Mouse (Mus musculus): ENCODE results near the gene Pecam1. TPM values are rescaled to one million over a fixed set of nuclear protein-coding genes. Genes with fewer than 3 reads are reported as not detected.

Gene Pecam1
- polyA plus RNA-seq, 1 experiment from 2014 or later = 14.8 TPM

DNA sequence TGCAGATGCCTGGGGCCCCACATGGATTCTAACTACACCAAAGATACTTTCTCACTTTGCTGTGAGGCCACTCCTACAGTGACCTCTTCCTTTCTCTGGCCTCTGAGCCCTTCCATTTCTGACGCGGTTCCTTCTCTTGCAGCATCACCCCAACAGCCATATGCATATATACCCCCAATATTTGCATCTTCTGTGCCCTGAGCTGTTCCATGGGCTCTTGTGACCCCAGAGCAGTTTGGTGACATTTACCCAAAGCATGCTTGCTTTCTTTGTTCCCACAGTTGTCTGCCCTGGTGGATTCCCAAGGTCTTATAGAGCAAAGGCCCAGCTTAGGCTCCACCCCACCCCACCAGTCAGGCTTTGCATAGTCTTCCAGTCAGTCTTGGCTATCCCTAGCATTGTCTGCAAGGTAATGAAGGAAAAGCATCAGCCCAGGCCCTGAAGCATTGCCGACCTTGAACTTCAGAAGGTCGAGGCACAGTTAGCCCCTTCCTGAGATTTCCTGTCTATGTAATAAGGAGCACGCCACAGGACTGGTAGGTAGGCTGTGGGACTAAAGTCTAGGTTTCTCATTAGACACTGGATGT is 77.4 kb downstream of the Pecam1 start:
- 91% methylated on average over 5 of the region's 5 CpGs for WGBS
- ATAC-seq (ENCODE audit: low FRiP score, low TSS enrichment) = no peak
- H3K27ac ChIP-seq (replicated peaks; ENCODE audit: low read depth, low read length) = no peak overlapping the region
- DNase-seq = no peak
- H3K4me3 ChIP-seq (replicated peaks; ENCODE audit: low read depth, low read length) = no peak overlapping the region
- H3K36me3 ChIP-seq (ENCODE audit: control insufficient read depth, insufficient read depth, low read length) = no peaks in the 10 kb centered on the region
- no peaks in the 10 kb centered on the region for H3K27me3 ChIP-seq (ENCODE audit: control insufficient read depth, insufficient read depth, low read length)
- no peaks in the 10 kb centered on the region for H3K9me3 ChIP-seq (ENCODE audit: control insufficient read depth, low read length)
- H3K9ac ChIP-seq (replicated peaks; ENCODE audit: low read length) = no peak overlapping the region
- peaks cover 25% of the 10 kb centered on the region for H3K4me1 ChIP-seq (ENCODE audit: control insufficient read depth, insufficient read depth, low read length)
- H3K4me2 ChIP-seq (ENCODE audit: low read length) = no peak overlapping the region

GRCm38 (mm10) chr11:106671801-106672200 is 78.6 kb downstream of the Pecam1 start:
- WGBS = 89% methylated on average over 8 of the region's 8 CpGs
- no peak overlapping the region for H3K27ac ChIP-seq (replicated peaks; ENCODE audit: low read depth, low read length)
- no peak for ATAC-seq (ENCODE audit: low FRiP score, low TSS enrichment)

DNA sequence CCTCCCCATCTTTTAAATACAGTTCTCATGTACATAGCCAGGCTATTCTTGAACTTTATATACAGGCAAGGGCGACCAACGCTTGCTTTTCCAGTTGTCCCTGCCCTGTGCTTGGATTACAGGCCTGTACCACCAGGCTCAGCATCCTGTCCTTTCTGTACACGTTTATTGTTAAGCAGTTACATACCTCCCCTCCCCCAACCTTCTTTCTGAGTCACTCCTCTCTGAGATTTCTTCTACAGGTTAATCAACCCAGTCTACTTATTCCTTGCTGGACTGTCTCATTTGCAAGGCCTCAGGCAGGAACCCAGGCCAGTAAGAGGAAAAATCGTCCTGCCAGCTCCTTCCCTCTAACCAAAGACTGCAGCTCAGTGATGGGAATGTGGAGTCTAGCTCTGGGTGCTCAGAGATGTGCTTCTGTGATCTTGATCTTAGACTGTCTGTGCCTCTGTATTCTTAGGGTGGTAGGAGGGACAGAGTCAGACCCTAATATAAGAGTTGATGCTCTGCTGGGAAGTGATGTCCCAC is 79.4 kb downstream of the Pecam1 start:
- Histone ChIP-seq H3K27me3 (ENCODE audit: control insufficient read depth, insufficient read depth, low read length) (no peaks in the 10 kb centered on the region), H3K9me3 (ENCODE audit: control insufficient read depth, low read length) (no peaks in the 10 kb centered on the region), H3K4me3 (replicated peaks; ENCODE audit: low read depth, low read length) (no peak overlapping the region), H3K9ac (replicated peaks; ENCODE audit: low read length) (no peak overlapping the region), H3K4me1 (ENCODE audit: control insufficient read depth, insufficient read depth, low read length) (peaks cover 25% of the 10 kb centered on the region), H3K36me3 (ENCODE audit: control insufficient read depth, insufficient read depth, low read length) (no peaks in the 10 kb centered on the region), H3K4me2 (ENCODE audit: low read length) (no peak overlapping the region), H3K27ac (replicated peaks; ENCODE audit: low read depth, low read length) (no peak overlapping the region)
- ATAC-seq (ENCODE audit: low FRiP score, low TSS enrichment) (no peak), DNase-seq (no peak)
- WGBS = 80% methylated on average over 4 of the region's 4 CpGs

More at GRCm38 (mm10) chr11:106671801-106672200, 78.6 kb downstream of the Pecam1 start:
- Histone ChIP-seq H3K9ac (replicated peaks; ENCODE audit: low read length) (no peak overlapping the region), H3K9me3 (ENCODE audit: control insufficient read depth, low read length) (no peaks in the 10 kb centered on the region), H3K4me1 (ENCODE audit: control insufficient read depth, insufficient read depth, low read length) (peaks cover 25% of the 10 kb centered on the region), H3K36me3 (ENCODE audit: control insufficient read depth, insufficient read depth, low read length) (no peaks in the 10 kb centered on the region), H3K4me3 (replicated peaks; ENCODE audit: low read depth, low read length) (no peak overlapping the region), H3K27me3 (ENCODE audit: control insufficient read depth, insufficient read depth, low read length) (no peaks in the 10 kb centered on the region), H3K4me2 (ENCODE audit: low read length) (no peak overlapping the region)
- no peak for DNase-seq

- H3K4me2 ChIP-seq (ENCODE audit: low read length) = no peak overlapping the region
- H3K9ac ChIP-seq (replicated peaks; ENCODE audit: low read length) = no peak overlapping the region
- DNase-seq = no peak
- 65% methylated on average over 3 of the region's 3 CpGs for WGBS
- no peaks in the 10 kb centered on the region for H3K9me3 ChIP-seq (ENCODE audit: control insufficient read depth, low read length)
- H3K27me3 ChIP-seq (ENCODE audit: control insufficient read depth, insufficient read depth, low read length) = no peaks in the 10 kb centered on the region
- no peak overlapping the region for H3K4me3 ChIP-seq (replicated peaks; ENCODE audit: low read depth, low read length)
- H3K27ac ChIP-seq (replicated peaks; ENCODE audit: low read depth, low read length) = no peak overlapping the region
- ATAC-seq (ENCODE audit: low FRiP score, low TSS enrichment) = no peak
- no peaks in the 10 kb centered on the region for H3K36me3 ChIP-seq (ENCODE audit: control insufficient read depth, insufficient read depth, low read length)
- H3K4me1 ChIP-seq (ENCODE audit: control insufficient read depth, insufficient read depth, low read length) = peaks cover 21% of the 10 kb centered on the region
Measured at GRCm38 (mm10) chr11:106670266-106670665, 80.2 kb downstream of the Pecam1 start.

- 13% methylated on average over 6 of the region's 9 CpGs for WGBS
- no peak overlapping the region; the same call in 1 of the 2 replicates for H3K9ac ChIP-seq (replicated peaks; ENCODE audit: low read length)
Measured at GRCm38 (mm10) chr11:106669873-106670173, 80.6 kb downstream of the Pecam1 start.

GRCm38 (mm10) chr11:106669102-106669872 is 81.1 kb downstream of the Pecam1 start:
- no peak overlapping the region for H3K27ac ChIP-seq (replicated peaks; ENCODE audit: low read depth, low read length)
- H3K27me3 ChIP-seq (ENCODE audit: control insufficient read depth, insufficient read depth, low read length) = no peaks in the 10 kb centered on the region
- no peaks in the 10 kb centered on the region for H3K9me3 ChIP-seq (ENCODE audit: control insufficient read depth, low read length)
- DNase-seq (no peak), ATAC-seq (ENCODE audit: low FRiP score, low TSS enrichment) (no peak)
- 26% methylated on average over 8 of the region's 8 CpGs for WGBS
- no peaks in the 10 kb centered on the region for H3K36me3 ChIP-seq (ENCODE audit: control insufficient read depth, insufficient read depth, low read length)
- no peak overlapping the region; the same call in 1 of the 2 replicates for H3K9ac ChIP-seq (replicated peaks; ENCODE audit: low read length)
- H3K4me3 ChIP-seq (replicated peaks; ENCODE audit: low read depth, low read length) = no peak overlapping the region
- H3K4me1 ChIP-seq (ENCODE audit: control insufficient read depth, insufficient read depth, low read length) = peaks cover 11% of the 10 kb centered on the region
- H3K4me2 ChIP-seq (ENCODE audit: low read length) = no peak overlapping the region

More at GRCm38 (mm10) chr11:106669873-106670173, 80.6 kb downstream of the Pecam1 start:
- H3K27me3 ChIP-seq (ENCODE audit: control insufficient read depth, insufficient read depth, low read length) = no peaks in the 10 kb centered on the region
- DNase-seq (no peak), ATAC-seq (ENCODE audit: low FRiP score, low TSS enrichment) (no peak)
- H3K9me3 ChIP-seq (ENCODE audit: control insufficient read depth, low read length) = no peaks in the 10 kb centered on the region
- H3K27ac ChIP-seq (replicated peaks; ENCODE audit: low read depth, low read length) = no peak overlapping the region
- H3K4me3 ChIP-seq (replicated peaks; ENCODE audit: low read depth, low read length) = no peak overlapping the region
- no peaks in the 10 kb centered on the region for H3K36me3 ChIP-seq (ENCODE audit: control insufficient read depth, insufficient read depth, low read length)
- H3K4me2 ChIP-seq (ENCODE audit: low read length) = no peak overlapping the region
- peaks cover 16% of the 10 kb centered on the region for H3K4me1 ChIP-seq (ENCODE audit: control insufficient read depth, insufficient read depth, low read length)

DNA sequence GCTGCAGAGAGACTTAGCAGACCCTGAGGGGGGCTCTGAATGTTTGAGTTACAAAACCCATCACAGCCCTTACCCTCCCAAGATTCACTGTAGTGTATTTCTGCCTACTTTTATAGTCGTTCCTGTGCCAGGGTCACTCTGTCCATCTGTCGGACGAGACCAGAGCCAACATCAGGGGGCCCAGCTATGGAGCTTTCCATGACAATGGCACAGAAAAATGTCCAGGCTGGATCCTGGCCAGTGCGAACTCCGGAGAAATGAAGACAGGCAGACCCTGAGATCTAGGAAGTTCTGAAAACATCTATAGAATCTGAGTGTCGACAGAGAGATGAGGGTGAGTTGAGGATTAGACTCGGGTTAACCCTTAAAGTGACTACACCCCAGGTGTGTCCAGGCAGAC is 82.1 kb downstream of the Pecam1 start:
- WGBS = 61% methylated on average over 7 of the region's 7 CpGs
- DNase-seq (no peak), ATAC-seq (ENCODE audit: low FRiP score, low TSS enrichment) (no peak)
- no peak overlapping the region for H3K9ac ChIP-seq (replicated peaks; ENCODE audit: low read length)
- H3K27me3 ChIP-seq (ENCODE audit: control insufficient read depth, insufficient read depth, low read length) = no peaks in the 10 kb centered on the region
- peaks cover 6% of the 10 kb centered on the region for H3K4me1 ChIP-seq (ENCODE audit: control insufficient read depth, insufficient read depth, low read length)
- no peak overlapping the region for H3K4me2 ChIP-seq (ENCODE audit: low read length)
- H3K27ac ChIP-seq (replicated peaks; ENCODE audit: low read depth, low read length) = no peak overlapping the region
- H3K36me3 ChIP-seq (ENCODE audit: control insufficient read depth, insufficient read depth, low read length) = no peaks in the 10 kb centered on the region
- H3K4me3 ChIP-seq (replicated peaks; ENCODE audit: low read depth, low read length) = no peak overlapping the region
- H3K9me3 ChIP-seq (ENCODE audit: control insufficient read depth, low read length) = no peaks in the 10 kb centered on the region

DNA sequence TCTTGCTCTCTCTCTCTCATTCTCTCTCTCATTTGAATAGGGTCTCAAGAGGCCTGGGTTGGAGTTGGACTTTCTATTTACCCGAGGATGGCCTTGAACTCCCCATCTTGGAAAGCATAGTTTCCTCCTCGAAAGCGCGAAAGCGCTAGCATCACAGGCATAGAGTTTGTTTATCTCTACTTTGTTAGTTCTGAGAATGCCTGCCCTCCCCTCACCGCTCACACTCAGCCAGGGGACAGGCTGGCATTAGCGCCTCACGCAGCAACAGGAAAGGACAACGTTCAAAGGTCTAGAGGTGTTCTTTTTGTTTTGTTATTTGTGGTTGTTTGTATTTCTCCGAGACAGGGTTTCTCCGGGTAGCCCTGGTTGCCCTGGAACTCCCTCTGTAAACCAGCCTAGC is 82.6 kb downstream of the Pecam1 start:
- Histone ChIP-seq H3K27ac (replicated peaks; ENCODE audit: low read depth, low read length) (no peak overlapping the region), H3K36me3 (ENCODE audit: control insufficient read depth, insufficient read depth, low read length) (no peaks in the 10 kb centered on the region)
- 90% methylated on average over 11 of the region's 11 CpGs for WGBS

More for the DNA sequence above, 82.6 kb downstream of the Pecam1 start:
- H3K9ac ChIP-seq (replicated peaks; ENCODE audit: low read length) = no peak overlapping the region
- H3K9me3 ChIP-seq (ENCODE audit: control insufficient read depth, low read length) = no peaks in the 10 kb centered on the region
- no peak for DNase-seq
- ATAC-seq (ENCODE audit: low FRiP score, low TSS enrichment) = no peak
- H3K4me3 ChIP-seq (replicated peaks; ENCODE audit: low read depth, low read length) = no peak overlapping the region
- no peaks in the 10 kb centered on the region for H3K27me3 ChIP-seq (ENCODE audit: control insufficient read depth, insufficient read depth, low read length)
- H3K4me1 ChIP-seq (ENCODE audit: control insufficient read depth, insufficient read depth, low read length) = peaks cover 6% of the 10 kb centered on the region
- H3K4me2 ChIP-seq (ENCODE audit: low read length) = no peak overlapping the region
